Mouse (Mus musculus): ENCODE results near the gene Psmb7. TPM values are rescaled to one million over a fixed set of nuclear protein-coding genes. Genes with fewer than 3 reads are reported as not detected.

The Psmb7 gene
- total RNA-seq, 2 experiments from 2014 or later: 262 to 263 TPM

DNA sequence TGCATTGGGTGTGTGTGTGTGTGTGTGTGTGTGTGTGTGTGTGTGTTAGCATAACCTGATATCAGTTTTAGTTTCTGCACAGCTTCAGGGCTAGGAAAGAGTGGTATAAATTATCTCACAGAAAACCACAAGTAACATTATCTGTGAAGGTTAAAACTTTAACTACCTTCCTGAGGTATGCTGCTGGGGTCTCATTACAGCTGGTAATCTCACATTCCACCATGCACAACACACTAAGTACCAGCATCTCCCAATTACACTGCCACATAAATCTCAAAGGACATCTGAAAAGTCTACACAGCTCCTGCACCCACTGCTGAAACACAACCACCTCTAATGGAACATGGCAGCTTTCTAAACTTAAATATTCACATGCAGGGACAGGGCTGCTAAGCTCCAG lies 43.0 kb downstream of the Psmb7 start:
- no peak for DNase-seq
- intact Hi-C loops (cut with DNase I): no loop called here

GRCm38 (mm10) chr2:38598395-38598794 lies 45.5 kb downstream of the Psmb7 start:
- intact Hi-C loops (cut with DNase I): no loop called here
- no peak for DNase-seq

- no peak for DNase-seq
- intact Hi-C loops (cut with DNase I): no loop called here
These were observed 46.0 kb downstream of the Psmb7 start for GRCm38 (mm10) chr2:38597896-38598295.

DNA sequence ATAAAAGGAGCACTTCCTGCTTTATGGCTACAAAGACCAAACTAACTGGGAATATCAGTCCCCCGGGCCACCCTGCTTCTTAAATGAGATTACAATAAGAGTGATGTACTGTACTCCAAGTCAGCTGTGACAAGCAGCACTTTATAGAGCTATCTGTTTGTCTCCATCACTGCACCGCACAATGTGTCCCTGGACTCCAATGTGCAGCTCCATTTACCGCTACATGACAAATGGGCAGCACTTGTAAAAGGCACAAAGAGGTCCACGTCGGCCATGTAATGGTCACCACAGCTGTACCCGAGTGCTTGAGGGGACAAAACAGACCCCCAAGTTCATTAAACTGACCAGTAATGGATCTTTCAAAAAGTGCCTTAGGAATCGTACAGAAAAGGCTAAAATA lies 49.0 kb downstream of the Psmb7 start:
- no peak for DNase-seq

DNA sequence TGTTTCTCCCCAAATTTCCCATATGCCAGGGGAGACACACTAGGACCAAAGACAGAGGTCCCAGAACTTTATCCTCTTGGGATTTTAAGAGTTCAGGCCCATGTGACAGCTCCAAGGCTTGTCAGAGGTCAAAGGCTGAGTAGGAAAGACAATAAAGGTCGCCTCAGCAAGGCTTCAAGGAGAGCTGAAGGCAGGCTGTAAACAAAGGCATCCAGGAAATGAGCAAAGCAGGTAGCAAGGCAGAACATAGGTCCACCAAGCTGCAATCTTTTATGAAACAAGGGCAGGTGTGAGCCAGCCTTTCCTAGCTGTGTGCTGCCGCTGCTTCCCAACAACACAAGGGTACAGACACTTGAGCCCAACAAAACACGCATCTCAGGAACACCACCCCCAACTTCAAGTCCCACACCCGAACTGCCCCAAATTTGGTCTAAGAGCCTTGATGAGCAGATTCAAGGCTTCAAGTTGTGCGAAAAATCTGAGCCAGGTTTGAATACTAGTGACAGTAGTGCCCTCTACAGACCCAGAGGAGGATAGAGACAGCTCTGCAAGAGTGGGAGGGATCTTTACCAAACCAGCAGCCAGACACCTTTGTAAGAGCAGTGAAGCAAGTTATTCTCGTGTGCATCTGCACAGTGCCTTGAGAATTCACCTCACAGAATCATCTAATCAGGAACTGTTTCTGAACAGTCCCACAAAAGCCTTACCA lies 52.0 kb downstream of the Psmb7 start:
- intact Hi-C loops (cut with DNase I): loop anchor here (2.0 kb wide), 1 partner anchor 161 kb away; no protein-coding TSS in a partner anchor
- DNase-seq: no peak

More for the DNA sequence above, 49.0 kb downstream of the Psmb7 start:
- intact Hi-C loops (cut with DNase I): no loop called here

GRCm38 (mm10) chr2:38586733-38587132 lies 57.2 kb downstream of the Psmb7 start:
- intact Hi-C loops (cut with DNase I): no loop called here
- no peak for DNase-seq

DNA sequence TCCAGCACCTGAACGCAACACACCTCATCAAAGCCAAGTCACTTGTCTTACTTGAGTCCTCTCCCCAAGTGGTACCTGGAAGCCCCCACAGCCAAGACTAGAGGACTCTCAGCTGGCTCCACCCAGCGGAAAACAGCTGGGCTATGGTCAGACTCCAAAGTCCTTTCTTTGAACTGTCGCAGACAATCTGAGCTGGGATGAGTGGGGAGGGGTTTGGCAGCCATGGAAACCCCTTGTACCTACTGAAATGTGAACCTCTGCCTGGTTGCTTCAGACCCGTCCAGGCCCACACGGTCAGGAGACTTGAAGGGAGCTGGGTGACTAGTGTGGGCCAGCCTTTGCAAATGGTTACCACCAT lies 58.5 kb downstream of the Psmb7 start:
- DNase-seq: no peak
- intact Hi-C loops (cut with DNase I): no loop called here

DNA sequence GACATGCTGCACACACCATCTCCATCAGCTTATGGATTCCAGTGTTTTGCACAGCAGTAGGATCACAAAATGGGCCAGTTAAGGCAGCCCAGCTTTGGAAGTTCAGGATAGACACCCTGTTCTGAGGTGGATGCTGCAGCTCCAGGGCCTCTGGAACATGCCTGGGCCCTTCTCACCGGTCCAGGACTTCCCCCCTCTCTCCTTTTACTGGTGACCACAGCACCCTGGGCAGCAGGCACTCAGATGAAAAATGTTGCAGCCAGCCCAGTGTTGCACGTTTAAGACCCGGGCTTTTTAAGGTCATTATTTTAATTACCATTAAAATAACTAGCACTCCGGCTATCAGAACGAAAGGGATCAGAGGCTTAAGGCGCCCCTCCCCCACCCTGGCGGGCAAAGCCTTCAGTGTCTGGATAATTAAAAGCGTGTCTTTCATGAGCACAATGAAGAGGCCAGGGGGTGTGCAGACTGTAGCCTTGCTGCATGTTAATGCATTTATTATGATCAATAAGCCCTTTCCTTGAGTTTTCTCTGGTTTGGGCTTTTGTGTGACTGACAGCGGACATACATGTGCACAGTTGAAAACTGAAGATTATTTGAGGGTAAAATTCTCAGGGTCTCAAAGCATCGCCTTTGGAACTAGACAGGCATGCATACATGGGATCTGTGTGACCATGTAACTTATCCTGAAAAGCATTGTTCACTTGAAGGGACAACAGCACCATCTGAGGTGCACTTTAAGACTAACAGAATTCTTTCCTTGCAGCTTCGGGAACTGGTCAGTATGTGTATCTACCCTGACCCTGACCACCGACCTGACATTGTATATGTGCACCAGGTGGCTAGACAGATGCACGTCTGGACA lies 59.1 kb downstream of the Psmb7 start:
- intact Hi-C loops (cut with DNase I): no loop called here
- DNase-seq: no peak

GRCm38 (mm10) chr2:38583982-38584381 lies 59.9 kb downstream of the Psmb7 start:
- DNase-seq: no peak
- intact Hi-C loops (cut with DNase I): no loop called here

DNA sequence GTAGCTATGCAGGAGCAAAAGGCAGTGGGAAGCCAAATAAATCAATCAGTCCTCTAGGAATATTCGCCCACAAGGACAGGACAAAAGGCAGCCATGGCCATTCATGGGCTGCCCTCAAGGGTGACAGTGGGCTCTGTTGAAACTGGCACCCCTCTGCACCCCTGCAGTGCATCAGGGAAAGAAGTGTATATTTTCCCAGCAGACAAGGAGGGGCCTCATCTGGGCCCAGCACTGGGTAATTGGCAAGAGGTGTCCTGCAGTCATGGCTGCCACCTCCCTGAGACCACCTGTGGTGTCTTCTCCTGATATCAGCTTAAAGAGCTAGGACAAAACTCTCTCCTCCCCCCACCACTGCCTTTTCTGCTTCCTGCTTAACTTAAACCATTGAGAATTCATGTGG lies 64.4 kb downstream of the Psmb7 start:
- DNase-seq: no peak
- intact Hi-C loops (cut with DNase I): no loop called here

- no peak for DNase-seq
- intact Hi-C loops (cut with DNase I): no loop called here
These were observed 65.0 kb downstream of the Psmb7 start for GRCm38 (mm10) chr2:38578602-38579521.

- intact Hi-C loops (cut with DNase I): no loop called here
These were observed 69.2 kb downstream of the Psmb7 start for GRCm38 (mm10) chr2:38574697-38575096.

GRCm38 (mm10) chr2:38571971-38572601 lies 71.8 kb downstream of the Psmb7 start:
- DNase-seq: no peak

More at GRCm38 (mm10) chr2:38574697-38575096, 69.2 kb downstream of the Psmb7 start:
- no peak for DNase-seq

GRCm38 (mm10) chr2:38562596-38562995 lies 81.3 kb downstream of the Psmb7 start:
- no peak for DNase-seq
- intact Hi-C loops (cut with DNase I): no loop called here

More at GRCm38 (mm10) chr2:38571971-38572601, 71.8 kb downstream of the Psmb7 start:
- intact Hi-C loops (cut with DNase I): no loop called here

DNA sequence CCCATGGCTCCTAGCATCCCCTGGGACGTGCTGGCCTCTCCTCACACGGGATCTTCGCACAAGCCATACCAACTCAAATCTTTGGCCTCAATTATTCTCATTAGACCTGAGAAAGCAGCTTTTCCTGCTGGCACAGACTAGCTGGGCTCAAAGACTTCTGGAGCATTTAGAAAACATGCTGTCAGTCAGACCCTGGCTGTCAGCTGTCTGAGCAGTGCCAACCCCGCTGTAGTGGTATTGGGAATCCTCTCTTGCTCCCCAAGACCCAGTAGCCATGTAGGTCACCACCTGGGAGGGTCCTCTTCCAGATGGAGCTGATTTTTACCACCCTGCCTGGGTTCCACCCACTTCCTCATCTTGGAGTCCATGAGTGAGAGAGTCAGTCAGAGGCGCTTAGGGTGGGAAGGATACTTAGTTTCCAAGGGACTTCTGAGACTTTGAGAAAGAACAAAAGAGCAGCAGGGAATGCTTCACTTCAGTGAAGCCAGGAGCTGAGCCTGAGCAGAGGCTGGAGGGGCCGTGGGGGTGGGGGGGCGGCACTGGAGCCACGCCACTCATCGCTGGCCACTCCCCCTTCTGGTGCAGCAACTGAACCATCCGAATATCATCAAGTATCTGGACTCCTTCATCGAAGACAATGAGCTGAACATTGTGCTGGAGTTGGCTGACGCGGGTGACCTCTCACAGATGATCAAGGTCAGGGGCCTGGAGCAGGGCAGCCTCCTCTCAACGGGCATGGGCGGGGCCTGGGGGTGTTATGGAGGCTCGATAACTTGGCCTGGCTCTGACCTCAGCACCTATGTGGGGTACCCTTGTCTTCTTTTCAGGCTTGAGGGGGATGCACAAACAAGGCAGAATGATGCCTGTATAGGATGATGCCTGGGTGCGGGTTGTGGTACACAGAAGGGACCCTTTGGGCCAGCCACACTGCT lies 83.3 kb downstream of the Psmb7 start:
- intact Hi-C loops (cut with DNase I): no loop called here
- DNase-seq: no peak

DNA sequence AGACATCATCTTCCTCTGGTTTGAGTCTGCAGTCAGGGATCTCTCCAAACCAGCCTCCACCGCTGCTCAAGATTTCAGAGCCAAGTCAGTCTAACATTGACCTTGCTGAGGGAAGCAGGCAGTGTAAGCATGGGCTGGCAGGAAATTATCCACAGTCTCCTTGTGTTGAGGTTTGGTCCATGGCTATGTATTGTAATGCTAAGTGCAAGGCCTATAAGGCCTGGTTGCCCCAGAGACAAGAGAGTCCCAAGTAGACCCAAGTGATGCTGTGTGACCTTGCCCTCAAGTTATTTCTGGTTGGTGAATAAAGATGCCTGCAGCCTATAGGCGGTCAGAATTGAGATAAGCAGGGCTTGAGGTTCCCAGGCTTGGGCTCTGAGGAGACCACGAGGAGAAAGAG lies 87.2 kb downstream of the Psmb7 start:
- DNase-seq: no peak
- intact Hi-C loops (cut with DNase I): no loop called here

DNA sequence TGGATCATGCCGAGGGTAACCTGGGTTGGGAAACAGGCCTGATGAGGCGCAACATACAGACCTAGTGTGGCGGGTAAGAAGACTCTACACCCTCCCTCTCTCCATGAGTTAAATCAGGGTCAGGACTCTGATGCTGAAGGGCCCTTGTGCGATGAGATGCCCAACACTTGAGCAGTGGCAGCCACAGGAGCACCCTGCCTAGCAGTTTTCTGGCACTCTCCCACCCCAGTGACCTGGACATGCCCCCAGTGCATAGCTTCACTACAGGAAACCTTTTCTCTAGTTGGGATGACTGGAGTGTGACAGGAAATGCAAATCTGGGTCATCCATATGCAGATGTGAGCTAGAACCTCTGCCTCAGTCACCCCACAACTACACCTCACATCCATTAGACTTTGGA lies 88.2 kb downstream of the Psmb7 start:
- no peak for DNase-seq
- intact Hi-C loops (cut with DNase I): no loop called here

DNA sequence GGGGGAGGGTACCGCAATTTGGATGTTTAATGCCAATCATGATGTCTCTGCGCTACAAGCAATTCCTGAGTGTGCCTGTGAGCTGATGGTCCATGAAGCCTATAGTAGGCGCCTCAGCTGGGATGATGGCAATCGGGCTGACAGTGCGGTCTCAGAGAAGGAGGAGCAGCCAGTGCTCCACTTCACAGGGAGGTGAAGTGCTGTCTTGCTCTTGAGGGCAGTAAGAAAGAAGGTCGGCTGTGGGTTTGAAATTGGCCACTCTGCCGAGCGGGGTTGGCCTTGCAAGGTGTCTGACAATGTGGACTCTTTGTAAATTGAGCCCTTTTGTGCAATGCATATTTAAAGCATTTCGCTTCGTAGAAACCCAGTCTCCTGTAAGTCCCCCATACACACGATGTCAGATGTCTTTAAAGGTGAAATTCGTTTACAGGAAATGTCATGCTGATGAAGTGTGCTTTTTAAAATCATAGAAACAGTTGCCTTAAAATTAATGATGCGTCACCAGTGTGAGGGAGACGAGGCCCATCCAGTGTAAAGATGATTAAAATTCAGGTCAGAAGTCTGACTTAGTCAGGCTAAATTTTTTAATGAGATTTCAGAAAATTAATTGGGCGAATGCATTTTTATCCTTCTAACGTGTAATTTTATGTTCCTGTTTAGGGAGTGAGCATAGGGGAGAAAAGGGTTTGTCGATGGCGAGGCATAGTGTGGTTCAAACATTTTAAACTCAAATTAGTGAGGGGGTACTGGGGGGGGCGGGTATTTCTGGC lies 89.5 kb downstream of the Psmb7 start:
- no peak for DNase-seq
- intact Hi-C loops (cut with DNase I): no loop called here

Measured in heart, postnatal 36 days (tissue).